Mouse (Mus musculus): ENCODE results near the gene Cyyr1. TPM values are rescaled to one million over a fixed set of nuclear protein-coding genes. Genes with fewer than 3 reads are reported as not detected.
A peak's percentile ranks its signal among the peaks of the same experiment; 100 is the strongest.

Gene Cyyr1
- total RNA-seq, 1 experiment from 2014 or later, result 28.2 TPM

DNA sequence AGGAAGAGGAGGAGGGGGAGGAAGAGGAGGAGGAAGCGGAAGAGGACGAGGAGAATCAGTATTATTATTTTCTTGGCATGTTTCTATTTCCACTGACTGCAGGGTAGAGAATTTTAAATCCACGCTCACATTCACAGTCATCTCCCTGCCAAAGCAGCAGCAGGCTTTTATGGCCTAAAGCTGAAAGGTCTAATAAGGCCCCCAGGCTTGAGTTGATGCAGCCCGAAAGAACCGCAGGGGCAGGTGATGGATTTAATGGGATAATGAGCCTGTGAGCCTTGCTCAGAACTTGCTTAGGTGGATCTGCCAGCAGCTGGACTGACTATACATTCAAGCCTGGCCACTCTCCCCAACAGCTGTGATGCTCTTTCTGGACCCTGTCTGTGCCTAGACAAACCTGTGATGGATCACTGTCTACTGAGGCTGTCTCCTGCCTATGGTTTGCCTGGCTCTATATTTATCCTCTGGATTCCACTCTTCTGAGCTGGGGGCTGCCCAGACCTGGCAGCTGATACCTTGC is 78.6 kb downstream of the Cyyr1 start:
- no peak for DNase-seq

DNA sequence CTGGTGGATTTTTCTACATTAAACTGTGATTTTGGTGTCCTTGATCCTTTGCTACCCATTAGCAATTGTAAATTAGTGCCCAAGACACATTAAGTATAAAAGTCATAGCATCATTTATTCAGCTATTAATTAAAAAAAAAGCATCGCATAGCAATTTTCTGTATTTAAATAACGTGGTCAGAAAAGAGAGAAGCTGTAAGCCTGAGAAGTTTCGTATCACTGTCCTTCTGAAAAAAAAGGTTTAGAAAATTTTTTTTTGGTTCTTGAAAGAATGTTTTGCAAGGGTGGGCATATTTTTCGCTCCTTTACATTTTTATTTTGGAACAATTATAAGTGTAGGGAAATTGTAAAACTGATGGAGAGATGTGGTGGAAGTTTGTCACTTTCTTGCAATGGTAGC is 83.1 kb downstream of the Cyyr1 start:
- DNase-seq, result no peak

GRCm38 (mm10) chr16:85455043-85455442 is 98.2 kb downstream of the Cyyr1 start:
- no peak for DNase-seq

GRCm38 (mm10) chr16:85446306-85446705 is 106.9 kb downstream of the Cyyr1 start:
- no peak for DNase-seq

- no peak for DNase-seq
These were observed 107.4 kb downstream of the Cyyr1 start for GRCm38 (mm10) chr16:85445801-85446200.

- peak; percentile 71 for DNase-seq
These were observed 117.8 kb downstream of the Cyyr1 start for GRCm38 (mm10) chr16:85435427-85435826.

DNA sequence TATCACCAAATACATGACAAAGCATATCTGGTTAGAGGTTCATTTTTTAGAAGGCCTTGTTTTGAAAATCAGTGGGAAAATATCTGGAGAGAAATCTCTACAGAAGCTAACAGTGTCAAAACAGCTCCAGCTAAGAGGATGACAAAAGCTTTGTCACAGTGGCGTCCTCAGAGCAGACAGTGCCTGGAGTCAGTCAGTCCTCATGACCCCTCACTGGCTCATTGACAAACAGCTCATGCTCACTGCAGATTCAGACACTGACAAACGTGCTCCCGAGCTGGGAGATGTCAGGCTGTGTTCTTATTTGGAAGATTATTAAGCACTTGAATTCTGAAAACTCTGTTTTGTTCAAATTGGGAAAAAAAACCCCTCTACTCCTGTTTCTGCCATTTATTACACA is 124.0 kb downstream of the Cyyr1 start:
- DNase-seq, result peak; percentile 21

GRCm38 (mm10) chr16:85422889-85423288 is 130.3 kb downstream of the Cyyr1 start:
- no peak for DNase-seq

- peak; percentile 80 for DNase-seq
These were observed 137.8 kb downstream of the Cyyr1 start for GRCm38 (mm10) chr16:85415415-85415814.

GRCm38 (mm10) chr16:85393430-85393948 is 159.7 kb downstream of the Cyyr1 start:
- DNase-seq, result peak; percentile 46

DNA sequence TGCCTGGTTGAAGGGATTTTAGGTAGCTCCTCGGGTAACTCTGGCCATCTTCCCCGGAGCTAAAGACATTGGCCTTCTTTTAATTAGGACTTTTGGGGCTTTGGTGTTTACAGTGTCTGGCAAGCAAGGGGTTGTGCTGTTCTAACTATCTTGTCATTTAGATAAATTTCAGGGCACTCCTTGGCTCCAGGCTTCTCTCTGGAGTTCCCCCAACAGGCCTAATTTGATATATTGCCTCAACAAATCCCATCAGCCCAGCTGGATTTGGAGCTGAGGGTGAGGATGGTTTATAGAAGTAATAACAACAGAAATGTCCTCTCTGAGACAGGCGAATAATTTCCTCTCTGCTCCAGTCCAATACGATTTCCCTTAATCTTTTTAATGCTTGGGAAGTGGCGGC is 166.4 kb downstream of the Cyyr1 start:
- no peak for DNase-seq

Other genes starting within 250 kb of the Cyyr1 start
- gene Adamts1, start 249.7 kb upstream of the Cyyr1 start, total RNA-seq (2021), result 34.2 and 42.8 TPM in 2 replicates

Data from adrenal gland, postnatal 14 days (tissue).